Mouse (Mus musculus) adrenal gland (tissue): ENCODE data around the gene Lmntd1.

Source experiments
- intact Hi-C: fragments of 180-260 bp; cut with DNase I; formaldehyde crosslinking; loops from one replicate; pipeline ENCODE4 v1.15.1; 2025

The Lmntd1 gene

GRCm38 (mm10) chr6:145605203-145605602 lies 8.9 kb downstream of the Lmntd1 start:
- intact Hi-C loops = no loop called here

DNA sequence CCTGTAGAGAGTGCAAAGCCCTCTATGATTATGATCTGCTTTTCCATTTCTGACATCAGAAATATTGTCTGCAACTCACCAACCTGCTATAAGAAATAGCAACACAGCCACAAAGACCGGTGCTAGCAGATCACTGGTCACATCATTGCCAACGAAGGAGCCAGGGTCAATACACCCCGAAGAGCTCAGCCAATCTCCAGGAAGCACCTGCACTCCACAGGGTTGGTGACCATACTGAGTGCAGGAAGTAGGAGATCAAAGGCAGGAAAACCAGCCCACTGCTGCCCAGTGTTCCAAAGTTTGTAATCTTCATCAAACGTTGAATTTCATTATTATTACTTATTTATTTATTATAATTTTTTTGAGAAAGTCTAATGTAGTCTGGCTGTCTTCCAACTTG lies 9.5 kb downstream of the Lmntd1 start:
- intact Hi-C loops = no loop called here

GRCm38 (mm10) chr6:145604126-145604525 lies 10.0 kb downstream of the Lmntd1 start:
- intact Hi-C loops = no loop called here

GRCm38 (mm10) chr6:145598794-145599555 lies 15.1 kb downstream of the Lmntd1 start:
- intact Hi-C loops = loop anchor here (10.0 kb wide), 1 partner anchor 154 kb away; no protein-coding TSS in a partner anchor

DNA sequence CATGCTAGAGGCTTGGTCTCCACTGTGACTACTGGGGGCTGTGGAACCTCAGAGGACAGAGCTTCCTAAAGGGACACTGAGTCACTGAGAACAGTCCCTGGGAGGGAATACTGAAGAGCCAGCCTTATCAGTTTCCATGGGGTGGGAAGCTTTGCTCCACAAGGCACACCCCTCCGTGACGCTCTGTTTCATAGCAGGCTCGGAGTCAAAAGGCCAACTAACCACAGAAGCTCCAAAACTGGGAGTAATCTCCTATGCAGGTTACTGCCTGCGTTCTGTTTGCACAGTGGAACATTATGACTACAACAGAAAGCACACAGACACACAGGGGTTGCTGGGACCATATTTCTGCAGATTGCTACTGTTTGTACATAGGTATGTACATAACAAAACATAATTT lies 18.2 kb downstream of the Lmntd1 start:
- intact Hi-C loops = loop anchor here (10.0 kb wide), 1 partner anchor 151 kb away; no protein-coding TSS in a partner anchor

- intact Hi-C loops = loop anchor here (10.0 kb wide), 1 partner anchor 149 kb away; no protein-coding TSS in a partner anchor
Observed at GRCm38 (mm10) chr6:145593991-145594390, 20.1 kb downstream of the Lmntd1 start.

GRCm38 (mm10) chr6:145592531-145592998 lies 21.6 kb downstream of the Lmntd1 start:
- intact Hi-C loops = loop anchor here (10.0 kb wide), 1 partner anchor 148 kb away; no protein-coding TSS in a partner anchor

GRCm38 (mm10) chr6:145592036-145592435 lies 22.1 kb downstream of the Lmntd1 start:
- intact Hi-C loops = loop anchor here (10.0 kb wide), 1 partner anchor 147 kb away; no protein-coding TSS in a partner anchor

DNA sequence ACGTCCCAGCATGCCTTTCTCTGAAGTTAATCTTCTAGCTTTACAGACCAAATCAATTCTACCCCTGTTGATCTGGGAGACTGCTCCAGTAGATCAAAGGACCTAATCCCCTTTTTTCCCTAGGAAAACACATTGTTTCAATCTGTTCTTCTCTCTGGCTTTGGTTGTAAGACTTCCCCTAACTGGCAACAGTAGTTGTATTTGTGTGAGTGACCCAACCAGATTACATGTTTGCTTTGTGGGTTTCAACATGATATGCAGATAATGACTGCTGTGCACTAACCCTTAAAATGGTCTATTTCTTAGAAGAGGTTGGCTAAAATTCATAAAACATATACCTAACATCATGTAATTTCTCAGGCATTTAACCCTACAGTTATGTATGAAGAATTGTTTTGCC lies 22.5 kb downstream of the Lmntd1 start:
- intact Hi-C loops = loop anchor here (10.0 kb wide), 1 partner anchor 147 kb away; no protein-coding TSS in a partner anchor

- intact Hi-C loops = loop anchor here (10.0 kb wide), 1 partner anchor 146 kb away; no protein-coding TSS in a partner anchor
Observed at GRCm38 (mm10) chr6:145590501-145591293, 23.4 kb downstream of the Lmntd1 start.

- intact Hi-C loops = no loop called here
Observed at GRCm38 (mm10) chr6:145585052-145585973, 28.8 kb downstream of the Lmntd1 start.

- intact Hi-C loops = no loop called here
Observed at GRCm38 (mm10) chr6:145581366-145582170, 32.6 kb downstream of the Lmntd1 start.

DNA sequence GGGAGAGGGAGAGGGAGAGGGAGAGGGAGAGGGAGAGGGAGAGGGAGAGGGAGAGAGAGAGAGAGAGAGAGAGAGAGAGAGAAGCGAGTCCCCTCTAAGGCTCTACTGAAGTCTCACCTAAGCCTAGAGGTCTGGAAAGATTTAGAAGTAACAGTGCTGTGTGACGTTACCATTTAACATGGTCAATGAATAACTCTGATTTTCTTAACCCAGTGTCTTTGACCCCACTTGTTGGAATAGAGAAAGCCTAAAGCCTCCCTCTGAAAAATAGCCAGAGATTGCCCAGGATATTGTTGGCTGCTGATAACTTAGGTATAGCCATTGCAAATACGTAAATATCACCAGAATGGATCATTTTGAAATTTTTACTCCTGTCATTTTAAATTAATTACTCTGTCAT lies 34.4 kb downstream of the Lmntd1 start:
- intact Hi-C loops = no loop called here

- intact Hi-C loops = no loop called here
Observed at GRCm38 (mm10) chr6:145578457-145579185, 35.5 kb downstream of the Lmntd1 start.

DNA sequence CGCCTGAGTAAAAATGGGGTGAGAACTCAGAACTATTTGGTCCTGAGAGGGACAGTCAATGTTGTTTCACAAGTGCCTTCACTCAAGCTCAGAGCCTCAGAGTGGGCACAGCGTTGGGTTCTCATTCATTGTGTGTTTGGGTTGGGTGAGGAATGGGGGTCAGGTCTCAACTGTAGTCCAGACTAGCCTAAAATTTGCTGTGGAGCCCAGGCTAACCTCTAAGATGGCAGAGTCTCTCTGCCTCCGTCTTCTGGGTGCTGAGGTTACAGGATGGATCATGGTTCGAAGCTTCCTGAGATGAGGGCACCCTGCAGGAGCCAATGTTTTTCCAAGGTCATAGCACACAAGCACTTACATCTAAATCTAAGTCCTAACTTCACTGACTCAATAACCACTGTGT lies 37.4 kb downstream of the Lmntd1 start:
- intact Hi-C loops = no loop called here

DNA sequence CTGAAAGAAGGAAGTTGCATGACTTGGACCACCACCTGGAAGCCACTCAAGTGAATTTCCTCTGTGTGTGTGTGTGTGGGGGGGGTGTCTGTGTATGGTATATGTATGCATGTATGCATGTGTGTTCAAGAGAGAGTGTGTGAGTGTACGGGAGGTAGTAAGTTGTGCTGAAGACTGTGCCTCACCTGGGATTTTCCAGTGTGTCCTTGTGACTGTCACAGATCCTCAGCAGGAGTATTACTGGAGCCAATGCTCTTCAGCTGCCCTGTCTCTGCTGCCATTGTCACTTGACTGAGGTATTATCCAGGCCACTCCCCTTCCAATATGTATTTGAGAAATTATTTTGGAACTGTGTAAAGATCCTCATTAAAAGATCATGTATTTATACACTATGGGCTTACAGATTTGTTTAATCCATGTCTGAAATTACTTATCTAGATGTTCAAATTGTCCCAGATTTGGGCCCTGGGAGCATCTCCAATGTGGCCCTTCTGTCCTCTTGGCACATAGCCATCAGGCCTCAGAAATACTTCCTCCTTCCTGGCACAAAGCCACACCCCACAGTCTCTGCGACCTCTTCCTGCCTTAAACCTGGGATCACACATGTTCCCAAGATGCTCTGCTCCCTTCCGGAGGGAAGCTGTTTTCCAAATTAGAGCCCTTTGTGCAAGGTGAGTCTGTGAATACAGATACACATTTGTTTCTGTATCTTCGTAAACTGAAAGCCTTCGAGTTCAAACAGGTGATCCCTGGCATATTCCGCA lies 40.7 kb downstream of the Lmntd1 start:
- intact Hi-C loops = no loop called here

- intact Hi-C loops = no loop called here
Observed at GRCm38 (mm10) chr6:145568701-145569100, 45.4 kb downstream of the Lmntd1 start.

GRCm38 (mm10) chr6:145567832-145568231 lies 46.3 kb downstream of the Lmntd1 start:
- intact Hi-C loops = no loop called here
